Mouse (Mus musculus): ENCODE data around the gene Fn1.

GRCm38 (mm10) chr1:71550626-71551195 lies 102.3 kb downstream of the Fn1 start:
- TF ChIP-seq POLR2A (IDR thresholded peaks at IDR 0.05; ENCODE audit: extremely low read depth, insufficient read depth, low read length): no peak
- no peak for TF ChIP-seq CTCF (IDR thresholded peaks at IDR 0.05; ENCODE audit: extremely low read depth, insufficient read depth, low read length)
